Mouse (Mus musculus): ENCODE measurements around the gene Pnkp. TPM values are rescaled to one million over a fixed set of nuclear protein-coding genes. Genes with fewer than 3 reads are reported as not detected.
"Not testable (repeated sequence)": the region's sequence is repeated elsewhere in the genome, so short reads cannot be mapped to it uniquely, and the experiment has no call there.

The Pnkp gene
- polyA plus RNA-seq, 1 experiment from 2014 or later: 33.6 TPM

- no peaks in the 10 kb centered on the region for H3K27me3 ChIP-seq
- ATAC-seq (replicated peaks; ENCODE audit: low FRiP score): no peak
- H3K27ac ChIP-seq: peak overlapping the region; percentile 100
- peak overlapping the region; percentile 95 for H3K4me3 ChIP-seq (replicated peaks)
- H3K9me3 ChIP-seq (replicated peaks): no peaks in the 10 kb centered on the region
- peaks cover 52% of the 10 kb centered on the region for H3K36me3 ChIP-seq
- peaks cover 53% of the 10 kb centered on the region for H3K4me1 ChIP-seq
- WGBS: 26% methylated on average over 15 of the region's 15 CpGs
- peak overlapping the region; percentile 76 for H3K4me2 ChIP-seq
- H3K9ac ChIP-seq: peak overlapping the region; percentile 99; the same call in 1 of the 2 replicates
Observed at GRCm38 (mm10) chr7:44866276-44867009, 9.5 kb downstream of the Pnkp start.

GRCm38 (mm10) chr7:44867010-44867702, 10.2 kb downstream of the Pnkp start:
- Histone ChIP-seq H3K9me3 (replicated peaks) (no peaks in the 10 kb centered on the region), H3K27ac (peak overlapping the region; percentile 100), H3K4me1 (peaks cover 50% of the 10 kb centered on the region), H3K9ac (peak overlapping the region; percentile 99), H3K27me3 (no peaks in the 10 kb centered on the region), H3K36me3 (peaks cover 45% of the 10 kb centered on the region), H3K4me2 (peak overlapping the region; percentile 76), H3K4me3 (replicated peaks) (peak overlapping the region; percentile 95)
- 30% methylated on average over 19 of the region's 19 CpGs for WGBS
- ATAC-seq (replicated peaks; ENCODE audit: low FRiP score): no peak

- peak overlapping the region; percentile 100 for H3K27ac ChIP-seq
- peaks cover 53% of the 10 kb centered on the region for H3K4me1 ChIP-seq
- ATAC-seq (replicated peaks; ENCODE audit: low FRiP score): no peak
Observed at GRCm38 (mm10) chr7:44867802-44868201, 10.9 kb downstream of the Pnkp start.

GRCm38 (mm10) chr7:44868465-44868864, 11.5 kb downstream of the Pnkp start:
- peaks cover 59% of the 10 kb centered on the region for H3K4me1 ChIP-seq
- 6% methylated on average over 16 of the region's 16 CpGs for WGBS

More at GRCm38 (mm10) chr7:44867802-44868201, 10.9 kb downstream of the Pnkp start:
- WGBS: 23% methylated on average over 9 of the region's 9 CpGs
- H3K4me3 ChIP-seq (replicated peaks): peak overlapping the region; percentile 95
- H3K9ac ChIP-seq: peak overlapping the region; percentile 99
- H3K27me3 ChIP-seq: no peaks in the 10 kb centered on the region
- no peaks in the 10 kb centered on the region for H3K9me3 ChIP-seq (replicated peaks)
- peak overlapping the region; percentile 76 for H3K4me2 ChIP-seq
- H3K36me3 ChIP-seq: peaks cover 39% of the 10 kb centered on the region

GRCm38 (mm10) chr7:44868919-44869696, 12.2 kb downstream of the Pnkp start:
- peak; percentile 68 for ATAC-seq (replicated peaks; ENCODE audit: low FRiP score)
- Histone ChIP-seq H3K27me3 (no peaks in the 10 kb centered on the region), H3K27ac (peak overlapping the region; percentile 100), H3K4me1 (peaks cover 62% of the 10 kb centered on the region), H3K36me3 (peaks cover 25% of the 10 kb centered on the region), H3K4me3 (replicated peaks) (peak overlapping the region; percentile 95), H3K9ac (peak overlapping the region; percentile 99), H3K9me3 (replicated peaks) (no peaks in the 10 kb centered on the region), H3K4me2 (peak overlapping the region; percentile 76)
- 0% methylated on average over 102 of the region's 108 CpGs for WGBS

More at GRCm38 (mm10) chr7:44868465-44868864, 11.5 kb downstream of the Pnkp start:
- peak overlapping the region; percentile 95 for H3K4me3 ChIP-seq (replicated peaks)
- H3K9ac ChIP-seq: peak overlapping the region; percentile 99
- H3K9me3 ChIP-seq (replicated peaks): no peaks in the 10 kb centered on the region
- H3K4me2 ChIP-seq: peak overlapping the region; percentile 76
- ATAC-seq (replicated peaks; ENCODE audit: low FRiP score): no peak
- peak overlapping the region; percentile 100 for H3K27ac ChIP-seq
- H3K27me3 ChIP-seq: no peaks in the 10 kb centered on the region
- H3K36me3 ChIP-seq: peaks cover 32% of the 10 kb centered on the region

GRCm38 (mm10) chr7:44869697-44870528, 13.0 kb downstream of the Pnkp start, which contains the start of gene Ptov1:
Gene Ptov1 (minus strand): TSS chr7:44869788.
- Histone ChIP-seq H3K27me3 (no peaks in the 10 kb centered on the region), H3K4me3 (replicated peaks) (peak within 1 kb of the TSS; percentile 95), H3K36me3 (peaks cover 17% of the 10 kb centered on the region), H3K4me2 (peak within 1 kb of the TSS; percentile 76), H3K27ac (peak within 1 kb of the TSS; percentile 100), H3K9ac (peak within 1 kb of the TSS; percentile 99), H3K9me3 (replicated peaks) (no peaks in the 10 kb centered on the region), H3K4me1 (peaks cover 56% of the 10 kb centered on the region)
- peak; percentile 93 for ATAC-seq (replicated peaks; ENCODE audit: low FRiP score)
- 4% methylated on average over 28 of the region's 29 CpGs for WGBS

- H3K9ac ChIP-seq: 0 out of 2 replicates have a peak overlapping the region, but pooled peaks have one; percentile 32
- H3K27ac ChIP-seq: peak overlapping the region; percentile 100
- no peak for ATAC-seq (replicated peaks; ENCODE audit: low FRiP score)
- peaks cover 49% of the 10 kb centered on the region for H3K4me1 ChIP-seq
- peaks cover 12% of the 10 kb centered on the region for H3K36me3 ChIP-seq
- 82% methylated on average over 6 of the region's 6 CpGs for WGBS
- H3K4me2 ChIP-seq: peak overlapping the region; percentile 76
- peak overlapping the region; percentile 95 for H3K4me3 ChIP-seq (replicated peaks)
- H3K9me3 ChIP-seq (replicated peaks): no peaks in the 10 kb centered on the region
- H3K27me3 ChIP-seq: no peaks in the 10 kb centered on the region
Observed at GRCm38 (mm10) chr7:44870614-44871013, 13.7 kb downstream of the Pnkp start.

- Histone ChIP-seq H3K9ac (no peak overlapping the region), H3K4me3 (replicated peaks) (no peak overlapping the region), H3K27me3 (no peaks in the 10 kb centered on the region), H3K4me1 (peaks cover 44% of the 10 kb centered on the region), H3K4me2 (no peak overlapping the region), H3K9me3 (replicated peaks) (no peaks in the 10 kb centered on the region), H3K27ac (0 out of 2 replicates have a peak overlapping the region, but pooled peaks have one; percentile 14), H3K36me3 (peaks cover 12% of the 10 kb centered on the region)
- no peak for ATAC-seq (replicated peaks; ENCODE audit: low FRiP score)
- WGBS: 78% methylated on average over 1 of the region's 1 CpGs
Observed at GRCm38 (mm10) chr7:44871181-44871580, 14.2 kb downstream of the Pnkp start.

- H3K27ac ChIP-seq; H3K27me3 ChIP-seq; H3K4me2 ChIP-seq; ATAC-seq (replicated peaks; ENCODE audit: low FRiP score); H3K4me3 ChIP-seq (replicated peaks); H3K9ac ChIP-seq; H3K9me3 ChIP-seq (replicated peaks): not testable (repeated sequence)
- 91% methylated on average over 2 of the region's 2 CpGs for WGBS
- Histone ChIP-seq H3K4me1 (peaks cover 38% of the 10 kb centered on the region), H3K36me3 (peaks cover 13% of the 10 kb centered on the region)
Observed at GRCm38 (mm10) chr7:44871774-44872173, 14.8 kb downstream of the Pnkp start.

- Histone ChIP-seq H3K4me3 (replicated peaks) (no peak overlapping the region), H3K4me1 (peaks cover 9% of the 10 kb centered on the region; the same call in 1 of the 2 replicates), H3K36me3 (peaks cover 73% of the 10 kb centered on the region), H3K4me2 (no peak overlapping the region), H3K9ac (no peak overlapping the region), H3K27me3 (no peaks in the 10 kb centered on the region), H3K27ac (no peak overlapping the region), H3K9me3 (replicated peaks) (no peaks in the 10 kb centered on the region)
- no peak for ATAC-seq (replicated peaks; ENCODE audit: low FRiP score)
- WGBS: 86% methylated on average over 14 of the region's 14 CpGs
Observed at GRCm38 (mm10) chr7:44877833-44878232, 20.9 kb downstream of the Pnkp start.

- peaks cover 95% of the 10 kb centered on the region for H3K36me3 ChIP-seq
- no peaks in the 10 kb centered on the region for H3K9me3 ChIP-seq (replicated peaks)
- 88% methylated on average over 3 of the region's 3 CpGs for WGBS
- no peak overlapping the region for H3K27ac ChIP-seq
- no peak overlapping the region for H3K4me2 ChIP-seq
- H3K27me3 ChIP-seq: no peaks in the 10 kb centered on the region
- no peak overlapping the region for H3K9ac ChIP-seq
- peaks cover 17% of the 10 kb centered on the region; the same call in 1 of the 2 replicates for H3K4me1 ChIP-seq
- no peak overlapping the region for H3K4me3 ChIP-seq (replicated peaks)
- ATAC-seq (replicated peaks; ENCODE audit: low FRiP score): no peak
Observed at GRCm38 (mm10) chr7:44883036-44883435, 26.1 kb downstream of the Pnkp start.

Measured in kidney, embryonic 15.5 days (tissue).